Mouse (Mus musculus) embryo, embryonic 10.5 days (tissue): ENCODE measurements around the gene Rnf144b.

Source experiments
- DNase-seq: peaks from one replicate; pipeline ENCODE4 v3.0.0-alpha.2; 2015; ENCODE audit warnings: low spot score

Gene Rnf144b

GRCm38 (mm10) chr13:47122537-47123430 lies at the start of gene Rnf144b:
Rnf144b (plus strand) TSS chr13:47122656.
- DNase-seq: peak; percentile 67

GRCm38 (mm10) chr13:47076156-47076555 lies 46.3 kb upstream of the Rnf144b start:
- DNase-seq: no peak

GRCm38 (mm10) chr13:47077367-47077766 lies 45.1 kb upstream of the Rnf144b start:
- DNase-seq: no peak

- no peak for DNase-seq
Observed at GRCm38 (mm10) chr13:47078799-47079198, 43.7 kb upstream of the Rnf144b start.

- no peak for DNase-seq
Observed at GRCm38 (mm10) chr13:47080905-47081505, 41.5 kb upstream of the Rnf144b start.

- DNase-seq: no peak
Observed at GRCm38 (mm10) chr13:47088433-47088832, 34.0 kb upstream of the Rnf144b start.

- no peak for DNase-seq
Observed at GRCm38 (mm10) chr13:47089271-47089670, 33.2 kb upstream of the Rnf144b start.

- no peak for DNase-seq
Observed at GRCm38 (mm10) chr13:47093791-47094190, 28.7 kb upstream of the Rnf144b start.

GRCm38 (mm10) chr13:47096591-47096990 lies 25.9 kb upstream of the Rnf144b start:
- no peak for DNase-seq

GRCm38 (mm10) chr13:47099265-47099664 lies 23.2 kb upstream of the Rnf144b start:
- DNase-seq: no peak

- DNase-seq: no peak
Observed at GRCm38 (mm10) chr13:47100587-47100986, 21.9 kb upstream of the Rnf144b start.

GRCm38 (mm10) chr13:47104146-47104545 lies 18.3 kb upstream of the Rnf144b start:
- peak; percentile 43 for DNase-seq

- peak; percentile 72 for DNase-seq
Observed at GRCm38 (mm10) chr13:47104856-47105541, 17.5 kb upstream of the Rnf144b start.

GRCm38 (mm10) chr13:47105711-47106579 lies 16.5 kb upstream of the Rnf144b start, which contains the start of gene Dek:
Dek (minus strand) TSS chr13:47106201.
- peak; percentile 92 for DNase-seq

GRCm38 (mm10) chr13:47106580-47106888 lies 15.9 kb upstream of the Rnf144b start:
- DNase-seq: no peak

GRCm38 (mm10) chr13:47109239-47109638 lies 13.2 kb upstream of the Rnf144b start:
- DNase-seq: no peak

- no peak for DNase-seq
Observed at GRCm38 (mm10) chr13:47111185-47111584, 11.3 kb upstream of the Rnf144b start.

GRCm38 (mm10) chr13:47112056-47112455 lies 10.4 kb upstream of the Rnf144b start:
- DNase-seq: no peak

GRCm38 (mm10) chr13:47112924-47113323 lies 9.5 kb upstream of the Rnf144b start:
- DNase-seq: no peak

- no peak for DNase-seq
Observed at GRCm38 (mm10) chr13:47116000-47116399, 6.5 kb upstream of the Rnf144b start.

GRCm38 (mm10) chr13:47121333-47121889 lies 1.0 kb upstream of the Rnf144b start:
- DNase-seq: no peak

- DNase-seq: peak; percentile 46
Observed at GRCm38 (mm10) chr13:47124449-47124848, 2.0 kb downstream of the Rnf144b start.
